Mouse (Mus musculus) hindbrain, postnatal 0 days (tissue): ENCODE data around the gene Egfl7. TPM values are rescaled to one million over a fixed set of nuclear protein-coding genes. Genes with fewer than 3 reads are reported as not detected.

Source experiments
- ATAC-seq: fragments of 200-750 bp; cut with Nextera tagmentation; 2 replicates; pipeline ENCODE4 v1.8.0; 2017; ENCODE audit warnings: mild to moderate bottlenecking, moderate TSS enrichment, moderate library complexity
- DNase-seq: peaks from one replicate; pipeline ENCODE4 v3.0.0-alpha.2; 2015; ENCODE audit warnings: low spot score
- H3K27ac ChIP-seq: fragments of 300-500 bp; sonication (generic); 2 replicates; pipeline ENCODE4 v1.5.1; 2014; ENCODE audit warnings: mild to moderate bottlenecking
- H3K27me3 ChIP-seq: fragments of 300-500 bp; sonication (generic); 2 replicates; pipeline ENCODE4 v1.6.1; 2014; ENCODE audit warnings: low read length, mixed read lengths; ENCODE audit not compliant: insufficient read depth
- H3K36me3 ChIP-seq: fragments of 300-500 bp; sonication (generic); 2 replicates; pipeline ENCODE4 v1.6.1; 2014; ENCODE audit warnings: low read length, mixed read lengths; ENCODE audit not compliant: insufficient read depth
- H3K4me1 ChIP-seq: fragments of 300-500 bp; sonication (generic); 2 replicates; pipeline ENCODE4 v1.6.1; 2014; ENCODE audit warnings: antibody characterized with exemption, low read length, mixed read lengths; ENCODE audit not compliant: insufficient read depth
- H3K4me2 ChIP-seq: fragments of 300-500 bp; sonication (generic); 2 replicates; pipeline ENCODE4 v1.6.1; 2014; ENCODE audit warnings: low read depth, mild to moderate bottlenecking, low read length, moderate library complexity, mixed read lengths
- H3K4me3 ChIP-seq: fragments of 300-500 bp; sonication (generic); 2 replicates; pipeline ENCODE4 v1.5.1; 2014; ENCODE audit warnings: low read length
- H3K9ac ChIP-seq: fragments of 300-500 bp; sonication (generic); replicated peaks from 2 replicates; pipeline ENCODE4 v1.6.1; 2014; ENCODE audit warnings: mild to moderate bottlenecking, low read length, moderate library complexity, mixed read lengths
- H3K9me3 ChIP-seq: fragments of 300-500 bp; sonication (generic); 2 replicates; pipeline ENCODE4 v1.6.1; 2016; ENCODE audit warnings: low read length, mixed read lengths
- CTCF ChIP-seq: IDR thresholded peaks from 2 replicates; pipeline ENCODE4 v1.5.1; 2016; ENCODE audit warnings: antibody characterized with exemption, control low read depth, low read depth
- WGBS: fragments of 180-500 bp; shearing (Covaris S2); extraction: QIAGEN DNeasy Blood & Tissue Kit; methylation state at CpG from one replicate; pipeline ENCODE4 v1.1.7; 2014; 5-methylcytosine and 5-hydroxymethylcytosine counted together
- polyA plus RNA-seq: library from polyadenylated mRNA; unstranded; fragments of >200 nt; fragmentation: Nextera tagmentation; extraction: Ambion mirVana; gene quantifications from 2 replicates; pipeline ENCODE4 v1.2.1, GENCODE M21; 2015
- total RNA-seq: library from RNA; depleted of rRNA; stranded (reverse); fragments of >200 nt; gene quantifications from 2 replicates; pipeline ENCODE4 v1.2.3, GENCODE M21; 2014

Gene Egfl7
- total and polyA plus RNA-seq, 2 experiments from 2014 or later = 76.5 to 79.5 TPM

DNA sequence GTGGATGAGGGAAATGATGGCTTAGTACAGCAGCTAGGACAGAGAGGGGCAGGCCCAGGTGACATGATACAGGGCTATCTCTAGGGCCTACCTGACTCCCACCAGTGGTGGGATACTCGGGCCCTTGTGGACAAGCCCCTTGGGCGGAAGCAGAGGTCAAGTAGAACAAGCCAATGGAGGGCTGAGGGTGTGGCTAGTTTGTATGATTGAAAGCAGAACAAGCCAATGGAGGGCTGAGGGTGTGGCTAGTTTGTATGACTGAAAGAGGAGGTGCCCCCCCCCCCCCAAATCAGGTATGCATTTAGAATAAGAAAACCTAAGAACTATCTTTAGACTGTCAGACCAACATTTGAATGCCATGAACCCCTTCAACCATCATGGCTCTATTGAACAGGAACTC is 2.4 kb downstream of the Egfl7 start:
- Histone ChIP-seq H3K9me3 (no peaks in the 10 kb centered on the region), H3K27ac (0 out of 2 replicates have a peak overlapping the region, but pooled peaks have one; percentile 8), H3K36me3 (no peaks in the 10 kb centered on the region), H3K9ac (no peak overlapping the region), H3K4me3 (no peak overlapping the region), H3K4me2 (no peak overlapping the region), H3K4me1 (0 out of 2 replicates have a peak, but pooled peaks cover 4% of the 10 kb centered on the region), H3K27me3 (no peaks in the 10 kb centered on the region)
- no peak for TF ChIP-seq CTCF
- 61% methylated on average over 2 of the region's 2 CpGs for WGBS
- DNase-seq (no peak), ATAC-seq (no peak)

DNA sequence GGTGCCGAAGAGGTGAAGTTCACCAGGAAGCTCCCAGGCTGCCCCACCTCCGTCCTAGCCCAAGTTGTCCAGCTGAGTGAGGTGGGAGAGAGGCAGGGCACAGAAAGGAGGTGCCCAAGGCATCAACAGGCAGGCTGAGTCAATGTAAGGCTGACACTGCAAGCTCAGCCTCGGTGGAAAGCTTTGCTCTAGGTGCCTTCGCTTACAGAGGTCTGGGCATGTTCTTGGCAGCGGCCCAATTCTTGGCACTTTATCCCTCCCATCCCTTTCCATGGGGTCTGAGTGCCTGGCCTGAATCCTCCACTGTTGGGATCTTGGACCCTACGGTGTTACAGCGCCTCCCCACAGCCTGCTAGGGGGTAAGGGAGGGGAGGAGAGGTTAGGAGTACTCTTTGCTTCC is 2.9 kb downstream of the Egfl7 start:
- no peak for ATAC-seq
- Histone ChIP-seq H3K4me3 (no peak overlapping the region), H3K4me1 (0 out of 2 replicates have a peak, but pooled peaks cover 4% of the 10 kb centered on the region), H3K27me3 (no peaks in the 10 kb centered on the region), H3K9me3 (no peaks in the 10 kb centered on the region), H3K27ac (peak overlapping the region; percentile 8; the same call in 1 of the 2 replicates), H3K36me3 (no peaks in the 10 kb centered on the region), H3K9ac (no peak overlapping the region), H3K4me2 (no peak overlapping the region)
- no peak for DNase-seq
- 62% methylated on average over 7 of the region's 7 CpGs for WGBS
- TF ChIP-seq CTCF = no peak

DNA sequence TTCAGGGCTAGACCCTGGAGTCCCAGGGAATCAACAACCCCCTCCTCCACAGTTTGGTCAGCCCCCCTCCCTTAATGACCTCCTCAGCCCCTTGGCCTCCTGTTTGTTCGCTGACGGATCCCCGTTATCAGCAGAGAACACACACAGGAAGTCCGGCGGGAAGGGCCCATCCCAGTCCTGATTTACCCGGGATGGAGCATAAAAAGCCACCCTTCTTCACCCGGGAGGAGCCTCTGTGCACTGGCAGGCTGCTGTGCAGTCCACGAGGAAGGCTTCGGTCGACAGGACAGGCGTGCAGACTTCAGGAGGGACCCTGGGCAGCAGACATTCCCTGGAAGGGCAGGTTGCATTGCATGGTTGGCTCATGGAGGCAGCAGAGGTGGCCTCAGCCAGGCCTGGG is 3.8 kb downstream of the Egfl7 start:
- peak overlapping the region; percentile 23; the same call in 1 of the 2 replicates for H3K27ac ChIP-seq

DNA sequence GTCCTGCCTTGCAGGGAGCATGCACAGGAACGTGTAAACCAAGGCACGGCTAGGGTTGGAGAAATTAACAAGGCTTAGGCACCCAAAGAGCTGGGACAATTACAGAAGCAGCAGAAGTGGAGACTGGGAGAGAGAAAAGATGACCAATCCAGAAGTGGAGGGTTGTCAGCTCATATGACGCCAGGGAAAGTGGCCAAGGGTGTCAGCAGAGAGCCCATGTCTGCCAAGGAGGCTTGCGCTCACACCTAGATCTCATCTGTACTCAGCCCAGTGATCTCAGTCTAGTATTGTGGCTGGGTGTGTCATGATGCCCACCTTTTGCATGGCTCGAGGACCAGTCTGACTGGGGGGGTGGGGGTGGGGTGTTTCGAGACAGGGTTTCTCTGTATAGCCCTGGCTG is 5.9 kb downstream of the Egfl7 start:
- Histone ChIP-seq H3K27ac (peak overlapping the region; percentile 48; the same call in 1 of the 2 replicates), H3K9ac (peak overlapping the region; percentile 33; the same call in 1 of the 2 replicates)

More for the DNA sequence above, 3.8 kb downstream of the Egfl7 start:
- ATAC-seq (no peak), DNase-seq (no peak)
- no peak for TF ChIP-seq CTCF
- no peak overlapping the region for H3K4me2 ChIP-seq
- WGBS = 79% methylated on average over 11 of the region's 11 CpGs
- no peaks in the 10 kb centered on the region for H3K4me1 ChIP-seq
- 0 out of 2 replicates have a peak overlapping the region, but pooled peaks have one; percentile 4 for H3K9ac ChIP-seq
- no peaks in the 10 kb centered on the region for H3K36me3 ChIP-seq
- no peaks in the 10 kb centered on the region for H3K27me3 ChIP-seq
- H3K4me3 ChIP-seq = peak overlapping the region; percentile 3; the same call in 1 of the 2 replicates
- no peaks in the 10 kb centered on the region for H3K9me3 ChIP-seq

DNA sequence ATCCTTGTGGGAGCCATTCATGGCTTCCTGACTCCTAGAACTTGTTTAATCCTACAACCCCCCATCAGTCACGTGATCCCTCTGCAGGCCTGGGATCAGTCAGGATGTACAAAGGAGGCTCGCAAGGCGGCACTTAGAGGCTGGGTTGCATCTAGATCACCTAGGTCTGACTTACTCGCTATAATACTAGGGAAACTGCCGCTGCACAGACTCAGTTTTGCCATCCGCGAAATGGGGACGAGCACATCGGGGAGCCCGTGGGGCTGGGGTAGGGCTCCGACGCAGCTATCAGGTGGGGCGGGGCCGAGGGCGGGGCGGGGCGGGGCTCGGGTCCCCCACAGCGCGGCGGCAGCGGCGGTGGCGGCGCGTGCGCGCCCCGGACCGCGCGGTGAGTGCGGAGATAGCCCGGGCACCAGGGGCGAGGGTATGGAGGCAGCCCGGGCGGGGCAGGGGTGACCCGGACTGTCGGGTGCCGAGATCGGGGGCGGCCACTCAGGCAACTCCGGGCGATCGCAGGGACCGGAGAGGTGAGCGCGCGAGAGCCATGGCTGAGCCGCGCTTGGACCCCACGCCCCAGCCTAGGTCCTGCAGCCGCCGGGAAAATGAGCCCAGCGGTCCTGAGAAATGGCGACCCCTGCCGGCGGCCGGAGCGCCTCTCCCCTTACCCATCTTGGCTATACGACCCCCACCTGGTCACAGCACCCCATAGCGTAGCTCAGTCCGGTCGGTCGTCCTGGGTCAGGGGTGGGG is 6.7 kb downstream of the Egfl7 start, which contains the start of gene Gm20532:
Gm20532 (plus strand) TSS at position 346 of the 750 bp plus-strand sequence.
- H3K4me1 ChIP-seq = no peaks in the 10 kb centered on the region
- H3K27me3 ChIP-seq = no peaks in the 10 kb centered on the region
- DNase-seq = peak; percentile 72
- peak within 1 kb of the TSS; percentile 74 for H3K4me2 ChIP-seq
- H3K9ac ChIP-seq = peak within 1 kb of the TSS; percentile 62
- peak within 1 kb of the TSS; percentile 56 for H3K4me3 ChIP-seq
- H3K36me3 ChIP-seq = no peaks in the 10 kb centered on the region
- peak; percentile 72 for TF ChIP-seq CTCF
- WGBS = under 1% methylated on average over 58 of the region's 65 CpGs
- peak; percentile 82 for ATAC-seq
- H3K9me3 ChIP-seq = no peaks in the 10 kb centered on the region
- peak within 1 kb of the TSS; percentile 48; the same call in 1 of the 2 replicates for H3K27ac ChIP-seq

More for the DNA sequence above, 5.9 kb downstream of the Egfl7 start:
- Histone ChIP-seq H3K4me1 (no peaks in the 10 kb centered on the region), H3K9me3 (no peaks in the 10 kb centered on the region), H3K4me3 (peak overlapping the region; percentile 13; the same call in 1 of the 2 replicates), H3K27me3 (no peaks in the 10 kb centered on the region), H3K36me3 (no peaks in the 10 kb centered on the region), H3K4me2 (no peak overlapping the region)
- WGBS = 55% methylated on average over 6 of the region's 6 CpGs
- ATAC-seq (0 out of 2 replicates have a peak, but pooled peaks have one; percentile 5), DNase-seq (peak; percentile 59)
- no peak; the same call in 1 of the 2 replicates for TF ChIP-seq CTCF

DNA sequence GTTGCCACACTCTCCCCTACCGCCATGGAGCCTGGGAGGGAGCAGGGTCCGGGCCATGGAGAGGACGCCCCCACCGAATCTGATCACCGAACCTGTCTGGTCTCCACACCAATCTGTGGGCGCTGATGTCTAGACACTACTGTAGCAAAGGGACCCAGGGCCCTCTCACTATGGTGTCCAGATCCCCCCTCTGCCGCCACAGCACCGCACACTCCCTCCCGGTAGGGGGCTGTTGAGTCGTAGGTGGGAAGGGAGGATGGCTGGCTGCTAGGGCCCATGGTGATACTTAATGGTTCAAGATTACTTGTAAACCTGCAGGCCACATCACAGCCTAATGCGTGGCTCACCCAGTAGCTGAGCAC is 7.2 kb downstream of the Egfl7 start:
- Histone ChIP-seq H3K9ac (peak overlapping the region; percentile 62), H3K27me3 (no peaks in the 10 kb centered on the region), H3K9me3 (no peaks in the 10 kb centered on the region), H3K36me3 (no peaks in the 10 kb centered on the region), H3K4me2 (peak overlapping the region; percentile 74), H3K27ac (peak overlapping the region; percentile 27; the same call in 1 of the 2 replicates), H3K4me1 (no peaks in the 10 kb centered on the region), H3K4me3 (peak overlapping the region; percentile 56)
- ATAC-seq = peak; percentile 62
- peak; percentile 60 for DNase-seq
- no peak for TF ChIP-seq CTCF
- 8% methylated on average over 11 of the region's 11 CpGs for WGBS
